Mouse (Mus musculus): ENCODE results near the gene Hspb11. TPM values are rescaled to one million over a fixed set of nuclear protein-coding genes. Genes with fewer than 3 reads are reported as not detected.

Gene Hspb11
- polyA plus RNA-seq, 1 experiment from 2014 or later = 47.1 TPM

GRCm38 (mm10) chr4:107318646-107319045 lies 65.3 kb downstream of the Hspb11 start:
- H3K9ac ChIP-seq = no peak overlapping the region
- H3K9me3 ChIP-seq (replicated peaks) = no peaks in the 10 kb centered on the region
- H3K27ac ChIP-seq (ENCODE audit: poor library complexity, severe bottlenecking) = no peak overlapping the region
- peaks cover 58% of the 10 kb centered on the region for H3K36me3 ChIP-seq
- 74% methylated on average over 8 of the region's 8 CpGs for WGBS
- no peak overlapping the region for H3K4me3 ChIP-seq
- no peak overlapping the region for H3K4me2 ChIP-seq
- no peaks in the 10 kb centered on the region for H3K27me3 ChIP-seq (replicated peaks)
- no peak for ATAC-seq (ENCODE audit: insufficient number of reproducible peaks, low FRiP score)
- peaks cover 8% of the 10 kb centered on the region for H3K4me1 ChIP-seq (replicated peaks)

GRCm38 (mm10) chr4:107321041-107321440 lies 67.6 kb downstream of the Hspb11 start:
- ATAC-seq (ENCODE audit: insufficient number of reproducible peaks, low FRiP score) = no peak
- Histone ChIP-seq H3K4me1 (replicated peaks) (no peaks in the 10 kb centered on the region), H3K4me3 (no peak overlapping the region), H3K9me3 (replicated peaks) (no peaks in the 10 kb centered on the region), H3K27me3 (replicated peaks) (no peaks in the 10 kb centered on the region), H3K9ac (no peak overlapping the region), H3K4me2 (no peak overlapping the region), H3K27ac (ENCODE audit: poor library complexity, severe bottlenecking) (no peak overlapping the region), H3K36me3 (peaks cover 72% of the 10 kb centered on the region)
- WGBS = 72% methylated on average over 2 of the region's 2 CpGs

GRCm38 (mm10) chr4:107323113-107323512 lies 69.7 kb downstream of the Hspb11 start:
- peaks cover 76% of the 10 kb centered on the region for H3K36me3 ChIP-seq
- no peak overlapping the region for H3K4me3 ChIP-seq
- H3K4me1 ChIP-seq (replicated peaks) = no peaks in the 10 kb centered on the region
- no peak for ATAC-seq (ENCODE audit: insufficient number of reproducible peaks, low FRiP score)
- H3K27me3 ChIP-seq (replicated peaks) = no peaks in the 10 kb centered on the region
- no peak overlapping the region for H3K4me2 ChIP-seq
- H3K9ac ChIP-seq = no peak overlapping the region
- no peak overlapping the region for H3K27ac ChIP-seq (ENCODE audit: poor library complexity, severe bottlenecking)
- 92% methylated on average over 2 of the region's 2 CpGs for WGBS
- H3K9me3 ChIP-seq (replicated peaks) = no peaks in the 10 kb centered on the region

GRCm38 (mm10) chr4:107328530-107328929 lies 75.1 kb downstream of the Hspb11 start:
- Histone ChIP-seq H3K4me3 (no peak overlapping the region), H3K27me3 (replicated peaks) (no peaks in the 10 kb centered on the region), H3K9me3 (replicated peaks) (peaks cover 3% of the 10 kb centered on the region; the same call in 1 of the 2 replicates), H3K4me1 (replicated peaks) (no peaks in the 10 kb centered on the region), H3K27ac (ENCODE audit: poor library complexity, severe bottlenecking) (no peak overlapping the region), H3K36me3 (peaks cover 42% of the 10 kb centered on the region), H3K4me2 (no peak overlapping the region), H3K9ac (no peak overlapping the region)
- 89% methylated on average over 8 of the region's 8 CpGs for WGBS
- no peak for ATAC-seq (ENCODE audit: insufficient number of reproducible peaks, low FRiP score)

Other genes starting within 250 kb of the Hspb11 start
- 84.4 and 87.0 TPM in 2 replicates for gene Mrpl37, start 186.7 kb upstream of the Hspb11 start, polyA plus RNA-seq (2016; fragmentation: Nextera tagmentation; extraction: Ambion mirVana)
- 4.5 and 5.9 TPM in 2 replicates for gene Cyb5rl, start 186.6 kb upstream of the Hspb11 start, polyA plus RNA-seq (2016; fragmentation: Nextera tagmentation; extraction: Ambion mirVana)
- gene Cdcp2, start 156.7 kb upstream of the Hspb11 start, polyA plus RNA-seq (2016; fragmentation: Nextera tagmentation; extraction: Ambion mirVana) = not detected in 2 replicates
- gene Tmem59, start 75.2 kb upstream of the Hspb11 start, polyA plus RNA-seq (2016; fragmentation: Nextera tagmentation; extraction: Ambion mirVana) = 321 and 334 TPM in 2 replicates
- 15.8 and 28.3 TPM in 2 replicates for gene Tceanc2, start 74.5 kb upstream of the Hspb11 start, polyA plus RNA-seq (2016; fragmentation: Nextera tagmentation; extraction: Ambion mirVana)
- not detected in 2 replicates for gene Ldlrad1, start 44.4 kb upstream of the Hspb11 start, polyA plus RNA-seq (2016; fragmentation: Nextera tagmentation; extraction: Ambion mirVana)
- 60.2 and 63.5 TPM in 2 replicates for gene Lrrc42, start 61 bp upstream of the Hspb11 start, polyA plus RNA-seq (2016; fragmentation: Nextera tagmentation; extraction: Ambion mirVana)
- not detected in 2 replicates for gene Dio1, start 53.6 kb downstream of the Hspb11 start, polyA plus RNA-seq (2016; fragmentation: Nextera tagmentation; extraction: Ambion mirVana)
- gene Yipf1, start 60.8 kb downstream of the Hspb11 start, polyA plus RNA-seq (2016; fragmentation: Nextera tagmentation; extraction: Ambion mirVana) = 38.0 and 39.5 TPM in 2 replicates
- gene Ndc1, start 114.2 kb downstream of the Hspb11 start, polyA plus RNA-seq (2016; fragmentation: Nextera tagmentation; extraction: Ambion mirVana) = 32.5 and 34.2 TPM in 2 replicates
- 0.19 and 0.47 TPM in 2 replicates for gene Glis1, start 181.0 kb downstream of the Hspb11 start, polyA plus RNA-seq (2016; fragmentation: Nextera tagmentation; extraction: Ambion mirVana)